Mouse (Mus musculus) thymus, adult 2 months (tissue): Measurements from ENCODE around the gene Sptssa.

ENCODE experiments used
- CTCF ChIP-seq: fragments of 200-500 bp; IDR thresholded peaks from 2 replicates; pipeline ENCODE4 v1.5.1; 2012; ENCODE audit warnings: mild to moderate bottlenecking, control low read depth, low read length, moderate library complexity, borderline replicate concordance; ENCODE audit not compliant: control insufficient read depth, poor library complexity, insufficient read depth; ENCODE audit errors: extremely low read depth
- POLR2A ChIP-seq: fragments of 200-500 bp; IDR thresholded peaks from 2 replicates; pipeline ENCODE4 v1.6.1; 2012; ENCODE audit warnings: mild to moderate bottlenecking, low read length, control low read depth, moderate library complexity; ENCODE audit not compliant: control insufficient read depth, poor library complexity, insufficient read depth; ENCODE audit errors: extremely low read depth

GRCm38 (mm10) chr12:54620042-54620705 is 36.2 kb downstream of the Sptssa start:
- TF ChIP-seq CTCF (no peak), POLR2A (no peak)
